Mouse (Mus musculus): ENCODE results near the gene Ucn2. TPM values are rescaled to one million over a fixed set of nuclear protein-coding genes. Genes with fewer than 3 reads are reported as not detected.

Ucn2 gene
- 0.27 and 0.32 TPM in 2 replicates for polyA plus RNA-seq (2016; fragmentation: Nextera tagmentation; extraction: Ambion mirVana)

DNA sequence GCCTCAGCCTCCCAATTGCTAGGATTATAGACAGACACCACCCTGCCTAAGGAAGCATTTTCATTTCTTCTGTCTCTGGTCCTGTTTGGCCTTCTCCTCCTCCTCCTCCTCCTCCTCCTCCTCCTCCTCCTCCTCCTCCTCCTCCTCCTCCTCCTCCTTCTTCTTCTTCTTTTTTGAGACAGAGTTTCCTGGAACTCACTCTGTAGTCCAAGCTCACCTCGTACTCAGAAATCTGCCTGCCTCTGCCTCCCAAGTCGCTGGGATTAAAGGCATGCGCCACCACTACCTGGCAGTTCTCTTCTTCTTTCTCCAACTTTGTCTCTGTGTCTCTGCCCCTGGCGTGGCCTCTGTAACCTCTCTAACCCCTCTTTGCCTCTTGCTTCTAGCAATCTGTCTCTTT lies at the start of gene Ucn2:
Gene Ucn2, plus strand, starts transcription at position 301 of the 400 bp plus-strand sequence.
- Histone ChIP-seq H3K9ac (no peak within 1 kb of the TSS), H3K27ac (no peak within 1 kb of the TSS), H3K4me1 (peaks cover 6% of the 10 kb centered on the region), H3K4me3 (no peak within 1 kb of the TSS), H3K27me3 (no peaks in the 10 kb centered on the region), H3K4me2 (replicated peaks) (no peak within 1 kb of the TSS), H3K9me3 (no peaks in the 10 kb centered on the region), H3K36me3 (no peaks in the 10 kb centered on the region)
- ATAC-seq (ENCODE audit: insufficient number of reproducible peaks, insufficient read depth, low FRiP score, low TSS enrichment) = no peak
- WGBS = 85% methylated on average over 3 of the region's 4 CpGs

- H3K4me1 ChIP-seq = peaks cover 5% of the 10 kb centered on the region; the same call in 1 of the 2 replicates
- peak within 1 kb of the TSS; percentile 37; the same call in 1 of the 2 replicates for H3K27ac ChIP-seq
- 1% methylated on average over 58 of the region's 58 CpGs for WGBS
- peak within 1 kb of the TSS; percentile 99 for H3K4me3 ChIP-seq
- ATAC-seq (ENCODE audit: insufficient number of reproducible peaks, insufficient read depth, low FRiP score, low TSS enrichment) = peak; percentile 80
- H3K9me3 ChIP-seq = no peaks in the 10 kb centered on the region
- H3K9ac ChIP-seq = peak within 1 kb of the TSS; percentile 90
- no peaks in the 10 kb centered on the region for H3K27me3 ChIP-seq
- peaks cover 32% of the 10 kb centered on the region for H3K36me3 ChIP-seq
- peak within 1 kb of the TSS; percentile 83 for H3K4me2 ChIP-seq (replicated peaks)
Observed at GRCm38 (mm10) chr9:108936418-108937364, 49.1 kb upstream of the Ucn2 start, which contains the start of gene Uqcrc1. Uqcrc1 (plus strand) TSS chr9:108936633.

- Histone ChIP-seq H3K36me3 (peaks cover 92% of the 10 kb centered on the region), H3K9ac (no peak overlapping the region), H3K9me3 (no peaks in the 10 kb centered on the region), H3K27me3 (no peaks in the 10 kb centered on the region), H3K27ac (no peak overlapping the region), H3K4me3 (no peak overlapping the region), H3K4me2 (replicated peaks) (no peak overlapping the region), H3K4me1 (peaks cover 20% of the 10 kb centered on the region)
- no peak for ATAC-seq (ENCODE audit: insufficient number of reproducible peaks, insufficient read depth, low FRiP score, low TSS enrichment)
- 84% methylated on average over 9 of the region's 9 CpGs for WGBS
Observed at GRCm38 (mm10) chr9:108945111-108945510, 40.7 kb upstream of the Ucn2 start.

DNA sequence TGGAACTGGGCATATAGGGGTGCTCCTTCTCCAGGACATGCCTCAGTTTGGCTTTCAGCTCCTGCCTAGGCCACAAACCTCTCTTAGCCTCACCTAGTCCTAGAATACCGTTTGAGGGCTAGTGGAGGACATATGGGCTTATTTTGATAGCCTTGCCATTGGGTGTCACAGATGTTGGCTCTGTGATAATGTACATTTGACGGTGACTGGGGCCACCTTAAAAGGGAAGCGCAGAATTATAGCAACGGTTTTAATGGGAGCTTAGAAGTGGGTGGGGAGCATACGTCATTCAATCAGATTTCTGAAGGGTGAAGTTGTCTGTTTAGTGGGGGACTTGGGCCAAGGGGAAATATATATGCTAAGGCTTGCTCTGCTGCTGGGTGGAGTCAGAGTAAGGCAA lies 40.2 kb upstream of the Ucn2 start:
- no peak overlapping the region for H3K27ac ChIP-seq
- no peaks in the 10 kb centered on the region for H3K9me3 ChIP-seq
- H3K36me3 ChIP-seq = peaks cover 93% of the 10 kb centered on the region
- peaks cover 23% of the 10 kb centered on the region for H3K4me1 ChIP-seq
- H3K4me2 ChIP-seq (replicated peaks) = no peak overlapping the region
- 86% methylated on average over 5 of the region's 5 CpGs for WGBS
- no peaks in the 10 kb centered on the region for H3K27me3 ChIP-seq
- H3K9ac ChIP-seq = no peak overlapping the region
- no peak for ATAC-seq (ENCODE audit: insufficient number of reproducible peaks, insufficient read depth, low FRiP score, low TSS enrichment)
- no peak overlapping the region for H3K4me3 ChIP-seq

DNA sequence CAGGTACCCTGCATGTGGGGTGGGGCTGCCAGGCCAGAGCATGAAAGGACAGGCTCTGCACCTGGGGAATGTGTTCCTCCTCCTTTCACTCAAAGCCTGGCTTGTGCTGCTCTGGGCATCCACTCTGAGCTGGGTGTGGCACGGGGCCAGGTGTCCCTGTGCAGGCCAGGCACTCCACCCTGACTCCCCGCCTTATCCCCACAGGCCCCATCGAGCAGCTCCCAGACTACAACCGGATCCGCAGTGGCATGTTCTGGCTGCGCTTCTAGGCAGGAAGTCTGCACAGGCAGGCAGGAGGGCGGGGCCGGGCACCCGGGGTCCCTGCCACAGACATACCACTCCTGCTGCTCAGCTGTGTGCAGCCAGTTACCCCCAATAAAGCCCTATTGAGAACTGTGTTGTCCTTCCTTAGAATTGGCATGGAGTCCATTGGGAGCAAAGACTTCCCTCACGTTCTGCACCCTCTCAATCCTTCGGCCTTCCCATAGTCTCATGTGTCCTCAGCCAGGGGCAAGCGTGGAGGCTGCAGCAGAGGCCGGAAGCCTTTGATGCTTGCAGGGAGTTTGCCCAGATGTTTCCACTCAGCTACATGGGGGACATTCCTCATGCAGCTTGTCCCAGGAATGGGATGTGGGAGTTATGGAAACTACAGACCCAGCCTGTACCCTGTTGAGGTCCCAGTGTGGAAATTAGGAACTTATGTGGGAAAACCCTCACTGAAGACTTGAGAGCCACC lies 36.4 kb upstream of the Ucn2 start:
- peak; percentile 65 for ATAC-seq (ENCODE audit: insufficient number of reproducible peaks, insufficient read depth, low FRiP score, low TSS enrichment)
- Histone ChIP-seq H3K4me3 (no peak overlapping the region), H3K4me2 (replicated peaks) (peak overlapping the region; percentile 20), H3K36me3 (peaks cover 67% of the 10 kb centered on the region), H3K9me3 (no peaks in the 10 kb centered on the region), H3K27me3 (peaks cover 24% of the 10 kb centered on the region), H3K4me1 (peaks cover 28% of the 10 kb centered on the region), H3K27ac (peak overlapping the region; percentile 87), H3K9ac (no peak overlapping the region)
- WGBS = 26% methylated on average over 13 of the region's 13 CpGs

- 70% methylated on average over 9 of the region's 9 CpGs for WGBS
- no peak for ATAC-seq (ENCODE audit: insufficient number of reproducible peaks, insufficient read depth, low FRiP score, low TSS enrichment)
- Histone ChIP-seq H3K36me3 (peaks cover 59% of the 10 kb centered on the region), H3K9me3 (no peaks in the 10 kb centered on the region), H3K27ac (peak overlapping the region; percentile 87), H3K27me3 (peaks cover 29% of the 10 kb centered on the region), H3K4me2 (replicated peaks) (no peak overlapping the region), H3K4me3 (no peak overlapping the region), H3K9ac (no peak overlapping the region), H3K4me1 (peaks cover 28% of the 10 kb centered on the region)
Observed at GRCm38 (mm10) chr9:108949967-108950728, 35.7 kb upstream of the Ucn2 start.

DNA sequence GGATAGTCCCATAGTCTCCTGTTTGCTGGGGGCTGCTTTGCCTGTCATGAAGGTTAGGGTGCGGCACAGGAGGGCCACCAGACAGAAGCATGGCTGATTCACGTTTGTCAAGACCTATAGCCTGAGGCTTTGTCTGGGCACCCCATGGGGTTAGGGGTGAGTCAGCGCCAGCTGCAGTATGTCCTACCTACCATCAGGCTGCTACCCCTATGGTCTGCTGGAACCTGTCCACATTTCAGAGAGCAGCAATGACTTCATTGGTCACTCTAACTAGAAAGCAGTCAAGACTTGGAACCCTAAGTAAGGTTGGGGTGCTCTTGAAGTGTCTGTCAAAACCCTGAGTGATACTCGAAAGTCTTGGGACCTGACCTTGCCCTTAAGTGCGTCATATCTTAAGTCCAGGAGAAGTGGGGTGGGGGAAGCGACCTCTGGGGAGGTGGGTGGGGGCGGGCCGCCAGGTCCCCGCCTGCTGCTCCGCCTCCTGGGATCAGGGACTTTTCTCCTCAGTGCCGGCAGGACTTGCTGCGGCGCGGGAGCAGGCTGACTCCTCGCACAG lies 32.7 kb upstream of the Ucn2 start, which contains the start of gene Col7a1:
Gene Col7a1, plus strand, starts transcription at position 506 of the 556 bp plus-strand sequence.
- no peak within 1 kb of the TSS for H3K9ac ChIP-seq
- peaks cover 29% of the 10 kb centered on the region for H3K27me3 ChIP-seq
- H3K9me3 ChIP-seq = no peaks in the 10 kb centered on the region
- H3K4me2 ChIP-seq (replicated peaks) = peak within 1 kb of the TSS; percentile 33
- peaks cover 29% of the 10 kb centered on the region for H3K36me3 ChIP-seq
- H3K4me1 ChIP-seq = peaks cover 27% of the 10 kb centered on the region
- H3K27ac ChIP-seq = no peak within 1 kb of the TSS
- no peak for ATAC-seq (ENCODE audit: insufficient number of reproducible peaks, insufficient read depth, low FRiP score, low TSS enrichment)
- peak within 1 kb of the TSS; percentile 22 for H3K4me3 ChIP-seq
- 11% methylated on average over 15 of the region's 15 CpGs for WGBS

- Histone ChIP-seq H3K4me3 (no peak overlapping the region), H3K9ac (no peak overlapping the region), H3K27me3 (peaks cover 29% of the 10 kb centered on the region), H3K36me3 (peaks cover 8% of the 10 kb centered on the region), H3K9me3 (no peaks in the 10 kb centered on the region), H3K27ac (no peak overlapping the region), H3K4me1 (peaks cover 6% of the 10 kb centered on the region), H3K4me2 (replicated peaks) (no peak overlapping the region)
- 93% methylated on average over 11 of the region's 11 CpGs for WGBS
- no peak for ATAC-seq (ENCODE audit: insufficient number of reproducible peaks, insufficient read depth, low FRiP score, low TSS enrichment)
Observed at GRCm38 (mm10) chr9:108955241-108955640, 30.6 kb upstream of the Ucn2 start.

- Histone ChIP-seq H3K4me1 (0 out of 2 replicates have a peak, but pooled peaks cover 5% of the 10 kb centered on the region), H3K27ac (no peak overlapping the region), H3K36me3 (peaks cover 4% of the 10 kb centered on the region; the same call in 1 of the 2 replicates), H3K4me3 (no peak overlapping the region), H3K9me3 (no peaks in the 10 kb centered on the region), H3K9ac (no peak overlapping the region), H3K4me2 (replicated peaks) (no peak overlapping the region), H3K27me3 (peaks cover 29% of the 10 kb centered on the region)
- ATAC-seq (ENCODE audit: insufficient number of reproducible peaks, insufficient read depth, low FRiP score, low TSS enrichment) = no peak
- WGBS = 89% methylated on average over 11 of the region's 11 CpGs
Observed at GRCm38 (mm10) chr9:108955846-108956245, 30.0 kb upstream of the Ucn2 start.

DNA sequence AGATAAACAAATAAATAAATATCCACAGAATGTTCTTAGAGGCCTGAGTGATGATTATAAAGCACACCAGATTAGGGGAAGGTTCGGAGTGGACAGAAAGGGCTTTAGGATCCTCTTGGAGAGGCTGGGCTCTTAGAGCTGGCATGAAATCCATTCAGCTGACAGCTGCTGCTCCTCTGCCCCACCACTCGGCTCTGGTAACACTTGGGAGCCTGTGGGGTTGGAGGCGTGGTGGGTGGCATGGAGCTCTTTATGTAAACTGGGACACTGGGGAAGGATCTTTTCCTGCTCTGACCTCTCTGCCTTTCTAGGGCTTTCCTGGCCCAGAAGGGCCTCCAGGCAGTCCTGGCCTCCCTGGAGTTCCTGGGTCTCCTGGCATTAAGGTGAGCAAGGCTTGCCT lies 22.2 kb upstream of the Ucn2 start:
- 72% methylated on average over 3 of the region's 3 CpGs for WGBS
- no peak overlapping the region for H3K4me2 ChIP-seq (replicated peaks)
- H3K9me3 ChIP-seq = no peaks in the 10 kb centered on the region
- no peaks in the 10 kb centered on the region for H3K36me3 ChIP-seq
- ATAC-seq (ENCODE audit: insufficient number of reproducible peaks, insufficient read depth, low FRiP score, low TSS enrichment) = no peak
- H3K9ac ChIP-seq = no peak overlapping the region
- H3K4me1 ChIP-seq = no peaks in the 10 kb centered on the region
- no peaks in the 10 kb centered on the region for H3K27me3 ChIP-seq
- no peak overlapping the region for H3K4me3 ChIP-seq
- no peak overlapping the region for H3K27ac ChIP-seq

DNA sequence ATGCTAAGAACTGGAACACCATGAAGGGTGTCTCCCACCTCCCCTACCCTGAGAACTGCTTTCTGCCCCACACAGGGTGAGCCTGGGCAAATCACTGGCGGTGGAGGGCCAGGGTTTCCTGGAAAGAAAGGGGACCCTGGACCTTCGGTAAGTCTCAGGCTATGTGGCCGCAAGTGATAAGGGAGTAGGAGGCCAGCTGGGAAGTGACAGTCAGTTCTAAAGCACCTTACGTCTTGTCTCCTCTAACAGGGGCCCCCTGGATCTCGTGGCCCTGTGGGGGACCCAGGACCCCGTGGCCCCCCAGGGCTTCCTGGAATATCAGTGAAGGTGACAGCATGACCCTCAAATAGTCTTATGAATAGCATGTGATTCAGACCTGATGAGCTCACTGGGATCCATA lies 21.5 kb upstream of the Ucn2 start:
- Histone ChIP-seq H3K4me3 (no peak overlapping the region), H3K27ac (no peak overlapping the region), H3K4me1 (no peaks in the 10 kb centered on the region), H3K9ac (no peak overlapping the region), H3K27me3 (no peaks in the 10 kb centered on the region), H3K4me2 (replicated peaks) (no peak overlapping the region), H3K36me3 (no peaks in the 10 kb centered on the region), H3K9me3 (no peaks in the 10 kb centered on the region)
- no peak for ATAC-seq (ENCODE audit: insufficient number of reproducible peaks, insufficient read depth, low FRiP score, low TSS enrichment)
- 78% methylated on average over 6 of the region's 6 CpGs for WGBS

All from embryonic facial prominence, embryonic 12.5 days (tissue).